Mouse (Mus musculus): Measurements from ENCODE around the gene Jph2. TPM values are rescaled to one million over a fixed set of nuclear protein-coding genes. Genes with fewer than 3 reads are reported as not detected.
A peak's percentile ranks its signal among the peaks of the same experiment; 100 is the strongest.

The Jph2 gene
- polyA plus RNA-seq, 2 experiments, result 0.03 to 0.07 TPM

DNA sequence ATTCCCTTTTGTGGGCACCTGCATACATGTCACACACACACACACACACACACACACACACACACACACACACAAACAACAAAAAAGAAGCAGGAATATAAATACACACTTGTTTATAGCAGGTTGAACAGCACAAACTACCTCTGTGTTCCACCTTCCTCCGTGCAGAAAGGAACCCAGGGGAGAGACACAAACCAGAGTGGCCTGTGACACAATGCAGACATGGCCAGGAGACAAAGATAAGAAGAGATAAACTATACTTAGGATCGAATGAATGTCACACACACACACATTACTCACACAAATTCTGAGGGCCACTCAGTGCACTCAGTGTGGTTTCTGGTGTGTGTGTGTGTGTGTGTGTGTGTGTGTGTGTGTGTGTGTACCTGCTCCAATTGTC, 38.5 kb downstream of the Jph2 start:
- Histone ChIP-seq H3K4me1 (replicated peaks; ENCODE audit: control insufficient read depth in 2 of 2, insufficient read depth in 2 of 2, low read length in 1 of 2) (peaks cover 55 to 72% of the 10 kb centered on the region in 2 experiments), H3K9ac (replicated peaks) (peak overlapping the region; percentile 51), H3K4me3 (ENCODE audit: insufficient read depth in 1 of 2, low read depth in 2 of 2, low read length in 2 of 2) (no peak overlapping the region), H3K27ac (peak overlapping the region; percentile 93), H3K36me3 (replicated peaks; ENCODE audit: control insufficient read depth, insufficient read depth, low read depth) (no peaks in the 10 kb centered on the region), H3K4me2 (ENCODE audit: low read depth) (peak overlapping the region; percentile 81), H3K9me3 (ENCODE audit: control insufficient read depth, low read length) (no peaks in the 10 kb centered on the region), H3K27me3 (ENCODE audit: control insufficient read depth, insufficient read depth, low read length) (no peaks in the 10 kb centered on the region)
- TF ChIP-seq EP300 (IDR thresholded peaks at IDR 0.05; ENCODE audit: low read depth) (no peak), CTCF (IDR thresholded peaks at IDR 0.05; ENCODE audit: low read depth) (no peak)
- WGBS (ENCODE audit: insufficient replicate concordance), result 0% methylated on average over 2 of the region's 2 CpGs
- ATAC-seq (ENCODE audit: insufficient read depth) (no peak), DNase-seq (ENCODE audit: low read depth in 3 of 3, low spot score in 3 of 3) (no peak)

DNA sequence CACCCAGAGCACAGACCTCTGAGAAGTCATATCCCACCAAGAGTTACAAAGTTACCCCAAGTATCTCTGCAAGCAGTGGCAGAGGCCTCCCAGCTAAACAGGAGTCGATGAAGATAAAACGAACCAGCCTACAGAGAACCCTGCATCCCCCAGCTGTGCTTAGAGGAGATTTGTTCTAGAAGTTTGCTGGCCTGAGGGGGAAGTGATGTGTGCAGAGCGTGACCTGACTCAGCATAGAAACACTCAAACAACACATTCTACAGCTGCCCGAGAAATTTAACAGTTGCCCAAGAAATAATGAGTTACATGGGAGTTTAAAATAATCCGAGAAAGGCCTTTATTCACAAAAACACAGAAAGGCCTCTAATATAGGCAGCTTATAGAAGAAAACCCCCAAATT, 39.1 kb downstream of the Jph2 start:
- 21% methylated on average over 5 of the region's 5 CpGs for WGBS (ENCODE audit: insufficient replicate concordance)
- DNase-seq (ENCODE audit: low read depth in 3 of 3, low spot score in 3 of 3) (peak; percentile 64 to 72 (median 64)), ATAC-seq (ENCODE audit: insufficient read depth) (peak; percentile 54)
- TF ChIP-seq EP300 (IDR thresholded peaks at IDR 0.05; ENCODE audit: low read depth) (peak; percentile 83), CTCF (IDR thresholded peaks at IDR 0.05; ENCODE audit: low read depth) (no peak)
- H3K36me3 ChIP-seq (replicated peaks; ENCODE audit: control insufficient read depth, insufficient read depth, low read depth), result no peaks in the 10 kb centered on the region
- H3K27ac ChIP-seq, result peak overlapping the region; percentile 93
- H3K9me3 ChIP-seq (ENCODE audit: control insufficient read depth, low read length), result no peaks in the 10 kb centered on the region
- H3K9ac ChIP-seq (replicated peaks), result peak overlapping the region; percentile 72
- peaks cover 55 to 71% of the 10 kb centered on the region in 2 experiments for H3K4me1 ChIP-seq (replicated peaks; ENCODE audit: control insufficient read depth in 2 of 2, insufficient read depth in 2 of 2, low read length in 1 of 2)
- no peaks in the 10 kb centered on the region for H3K27me3 ChIP-seq (ENCODE audit: control insufficient read depth, insufficient read depth, low read length)
- H3K4me3 ChIP-seq (ENCODE audit: insufficient read depth in 1 of 2, low read depth in 2 of 2, low read length in 2 of 2), result no peak overlapping the region
- H3K4me2 ChIP-seq (ENCODE audit: low read depth), result peak overlapping the region; percentile 81

DNA sequence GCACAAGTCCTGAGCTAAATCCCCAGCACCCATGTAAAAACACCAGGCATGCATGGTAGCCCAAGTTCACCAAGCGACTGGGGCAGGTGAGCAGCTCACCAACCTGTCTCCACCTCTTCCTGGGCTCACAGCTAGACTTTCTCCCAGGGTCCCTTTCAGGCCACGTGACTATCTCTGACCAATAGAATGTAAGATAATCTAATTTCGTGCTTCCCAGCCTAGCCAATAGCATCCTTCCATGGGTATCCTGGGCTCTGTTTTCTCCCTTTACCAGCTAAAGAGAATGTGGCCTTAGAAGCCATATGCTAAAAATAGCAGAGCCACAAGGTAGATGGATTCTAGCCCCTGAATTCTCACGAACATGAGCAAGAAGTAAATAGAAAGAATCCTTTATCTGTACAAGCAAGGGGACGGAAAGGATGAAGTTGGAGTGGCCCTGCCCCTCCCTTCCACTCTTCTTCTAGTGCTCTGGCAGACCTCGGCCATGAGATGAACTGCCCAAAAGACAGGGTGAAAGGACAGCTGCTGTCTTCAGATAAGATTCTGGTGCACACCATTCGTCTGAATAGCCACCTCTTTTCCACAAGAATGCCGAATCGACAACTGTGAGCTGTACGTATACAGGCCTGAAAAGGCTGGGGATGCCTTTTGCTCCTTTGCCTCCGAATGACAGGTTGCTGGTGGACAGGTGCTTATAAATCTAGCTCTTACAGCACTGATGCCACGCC, 41.5 kb downstream of the Jph2 start:
- Histone ChIP-seq H3K9ac (replicated peaks) (peak overlapping the region; percentile 72), H3K27me3 (ENCODE audit: control insufficient read depth, insufficient read depth, low read length) (no peaks in the 10 kb centered on the region), H3K27ac (peak overlapping the region; percentile 93), H3K4me1 (replicated peaks; ENCODE audit: control insufficient read depth in 2 of 2, insufficient read depth in 2 of 2, low read length in 1 of 2) (peaks cover 39 to 51% of the 10 kb centered on the region in 2 experiments), H3K4me3 (ENCODE audit: insufficient read depth in 1 of 2, low read depth in 2 of 2, low read length in 2 of 2) (peak overlapping the region; percentile 56 to 76), H3K9me3 (ENCODE audit: control insufficient read depth, low read length) (no peaks in the 10 kb centered on the region), H3K4me2 (ENCODE audit: low read depth) (peak overlapping the region; percentile 81), H3K36me3 (replicated peaks; ENCODE audit: control insufficient read depth, insufficient read depth, low read depth) (no peaks in the 10 kb centered on the region)
- 21% methylated on average over 12 of the region's 12 CpGs for WGBS (ENCODE audit: insufficient replicate concordance)
- DNase-seq (ENCODE audit: low read depth in 3 of 3, low spot score in 3 of 3) (peak; percentile 74 to 81 (median 75)), ATAC-seq (ENCODE audit: insufficient read depth) (peak; percentile 87)
- TF ChIP-seq CTCF (IDR thresholded peaks at IDR 0.05; ENCODE audit: low read depth), result no peak
- TF ChIP-seq EP300 (IDR thresholded peaks at IDR 0.05; ENCODE audit: low read depth), result peak; percentile 85

DNA sequence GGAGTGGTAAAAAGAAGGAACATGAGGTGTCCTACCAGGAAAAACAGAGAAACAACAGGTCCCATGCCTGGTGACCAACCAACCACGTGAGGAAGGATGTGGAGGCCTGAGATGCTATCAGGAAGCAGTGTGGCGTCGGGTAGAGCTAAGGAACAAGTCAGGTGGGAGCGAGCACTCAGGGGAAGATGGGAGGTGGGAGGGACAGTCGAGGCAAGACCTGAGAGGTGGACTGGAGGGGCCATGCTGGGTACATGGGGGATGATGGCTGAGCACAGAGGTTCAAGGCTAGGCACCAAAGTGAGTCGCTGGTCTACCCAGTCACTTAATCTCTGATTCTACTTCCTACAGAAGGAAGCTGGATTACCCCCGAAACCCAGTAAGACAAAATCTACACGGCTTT, 42.1 kb downstream of the Jph2 start:
- peak overlapping the region; percentile 81 for H3K4me2 ChIP-seq (ENCODE audit: low read depth)
- H3K4me3 ChIP-seq (ENCODE audit: insufficient read depth in 1 of 2, low read depth in 2 of 2, low read length in 2 of 2), result peak overlapping the region; percentile 56 to 76
- peak overlapping the region; percentile 50 for H3K9ac ChIP-seq (replicated peaks)
- peaks cover 42 to 51% of the 10 kb centered on the region in 2 experiments for H3K4me1 ChIP-seq (replicated peaks; ENCODE audit: control insufficient read depth in 2 of 2, insufficient read depth in 2 of 2, low read length in 1 of 2)
- no peaks in the 10 kb centered on the region for H3K27me3 ChIP-seq (ENCODE audit: control insufficient read depth, insufficient read depth, low read length)
- no peaks in the 10 kb centered on the region for H3K36me3 ChIP-seq (replicated peaks; ENCODE audit: control insufficient read depth, insufficient read depth, low read depth)
- 32% methylated on average over 8 of the region's 8 CpGs for WGBS (ENCODE audit: insufficient replicate concordance)
- TF ChIP-seq CTCF (IDR thresholded peaks at IDR 0.05; ENCODE audit: low read depth) (no peak), EP300 (IDR thresholded peaks at IDR 0.05; ENCODE audit: low read depth) (no peak)
- no peaks in the 10 kb centered on the region for H3K9me3 ChIP-seq (ENCODE audit: control insufficient read depth, low read length)
- ATAC-seq (ENCODE audit: insufficient read depth) (no peak), DNase-seq (ENCODE audit: low read depth in 3 of 3, low spot score in 3 of 3) (no peak)
- H3K27ac ChIP-seq, result peak overlapping the region; percentile 93

DNA sequence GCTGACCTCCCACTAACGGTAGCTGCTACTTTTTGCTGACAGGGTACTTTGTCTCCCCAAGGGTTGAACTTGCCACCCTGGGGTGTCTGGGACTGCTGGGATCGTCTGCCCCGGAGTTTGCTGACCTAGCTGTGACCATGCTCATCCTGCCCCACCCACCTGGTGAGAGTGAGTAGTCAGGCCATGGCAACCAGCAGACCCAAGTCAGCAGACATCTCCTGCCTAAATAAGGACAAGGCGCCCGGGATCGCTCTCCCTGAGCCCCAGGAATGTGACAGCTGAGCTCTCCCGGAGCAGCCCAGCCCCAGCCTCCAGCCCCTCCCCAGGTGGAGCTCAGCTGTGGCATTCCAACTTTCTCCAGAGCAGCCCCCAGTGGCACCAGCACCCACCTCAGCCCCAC, 44.1 kb downstream of the Jph2 start:
- no peaks in the 10 kb centered on the region for H3K9me3 ChIP-seq (ENCODE audit: control insufficient read depth, low read length)
- peaks cover 33 to 46% of the 10 kb centered on the region in 2 experiments for H3K4me1 ChIP-seq (replicated peaks; ENCODE audit: control insufficient read depth in 2 of 2, insufficient read depth in 2 of 2, low read length in 1 of 2)
- no peak for ATAC-seq (ENCODE audit: insufficient read depth)
- no peak for DNase-seq (ENCODE audit: low read depth in 3 of 3, low spot score in 3 of 3)
- H3K4me3 ChIP-seq (ENCODE audit: insufficient read depth in 1 of 2, low read depth in 2 of 2, low read length in 2 of 2), result no peak overlapping the region
- no peak overlapping the region for H3K9ac ChIP-seq (replicated peaks)
- no peak for TF ChIP-seq EP300 (IDR thresholded peaks at IDR 0.05; ENCODE audit: low read depth)
- no peak overlapping the region for H3K4me2 ChIP-seq (ENCODE audit: low read depth)
- no peaks in the 10 kb centered on the region for H3K27me3 ChIP-seq (ENCODE audit: control insufficient read depth, insufficient read depth, low read length)
- H3K27ac ChIP-seq, result no peak overlapping the region
- no peaks in the 10 kb centered on the region for H3K36me3 ChIP-seq (replicated peaks; ENCODE audit: control insufficient read depth, insufficient read depth, low read depth)
- 35% methylated on average over 7 of the region's 7 CpGs for WGBS (ENCODE audit: insufficient replicate concordance)
